Mouse (Mus musculus): ENCODE measurements around the gene Dcp1b.

- TF ChIP-seq CTCF (IDR thresholded peaks at IDR 0.05; ENCODE audit: borderline replicate concordance, extremely low read depth, insufficient read depth, insufficient read length) (no peak), POLR2A (IDR thresholded peaks at IDR 0.05; ENCODE audit: borderline replicate concordance, extremely low read depth, insufficient read depth, insufficient read length, poor library complexity, severe bottlenecking) (no peak)
These were observed 65.2 kb downstream of the Dcp1b start for GRCm38 (mm10) chr6:119240256-119240655.

Data from brain, embryonic 14.5 days (tissue).